ENCODE assay signal across 24 mouse cellular contexts in genomic region chr5:36942446-36942845, GRCm38 (mm10). TPM values are rescaled to one million over a fixed set of nuclear protein-coding genes. Genes with fewer than 3 reads are reported as not detected.
DNase-seq lines count a peak whose midpoint lies in the region; ATAC-seq and TF ChIP-seq lines count a peak whose summit lies in the region.
"Had no signal": no experiment of that assay in that cellular context is flagged by ENCODE, and none has a peak within 500 bp of the region (broad histone marks: within the 10 kb centered on the region; RNA-seq: fewer than 3 reads in every experiment).

No protein-coding gene starts in this region.

- H3K4me2 ChIP-seq in forebrain, postnatal 0 days (ENCODE audit: low read depth) = no peak overlapping the region
- no peak overlapping the region for H3K4me2 ChIP-seq in liver, embryonic 12.5 days
- no peak overlapping the region for H3K4me2 ChIP-seq in CH12.LX (ENCODE audit: insufficient read depth, low read depth, poor library complexity, severe bottlenecking)
- H3K4me2 ChIP-seq: embryonic facial prominence, embryonic 15.5 days; heart, embryonic 15.5 days; liver, embryonic 13.5 days had no signal

- no peak for DNase-seq in forebrain, postnatal 0 days
- no peak for DNase-seq in forebrain, embryonic 10.5 days (ENCODE audit: extremely low spot score, low spot score)
- no peak for DNase-seq in liver, adult 2 months (ENCODE audit: extremely low read depth, low read depth, low spot score)
- DNase-seq in CH12.LX (ENCODE audit: extremely low read depth) = no peak
- DNase-seq in ZHBTc4 (ENCODE audit: low read depth, low spot score) = peak; percentile 35
- DNase-seq in frontal cortex, postnatal 14 days (ENCODE audit: low spot score in 2 of 2) = no peak
- DNase-seq in heart, postnatal 25 days (ENCODE audit: low spot score) = no peak
- DNase-seq: adrenal gland, adult 8-10 months; cerebellum, postnatal 14 days; gastrocnemius, postnatal 10 days; heart, adult 18-20 months; kidney, adult 2 months; kidney, postnatal 10 days; left cerebral cortex, postnatal 4 days; liver, embryonic 13.5 days; lung, postnatal 10 days; midbrain, embryonic 14.5 days; right cerebral cortex, postnatal 25 days; thymus, postnatal 36 days had no signal

- H3K36me3 ChIP-seq in forebrain, postnatal 0 days (ENCODE audit: insufficient read depth) = peaks cover 4% of the 10 kb centered on the region; the same call in 1 of the 2 replicates
- no peaks in the 10 kb centered on the region for H3K36me3 ChIP-seq in forebrain, embryonic 10.5 days (replicated peaks)
- H3K36me3 ChIP-seq in liver, adult 2 months (ENCODE audit: control insufficient read depth, insufficient read depth, low read length) = no peaks in the 10 kb centered on the region
- no peaks in the 10 kb centered on the region for H3K36me3 ChIP-seq in liver, embryonic 12.5 days
- H3K36me3 ChIP-seq in CH12.LX (replicated peaks in 1 of 2; ENCODE audit: control insufficient read depth in 1 of 2, insufficient read depth in 1 of 2, low read length in 1 of 2) = no peaks in the 10 kb centered on the region
- H3K36me3 ChIP-seq: embryonic facial prominence, embryonic 15.5 days; heart, embryonic 15.5 days; liver, embryonic 13.5 days had no signal

- intact Hi-C loops in heart, postnatal 25 days (cut with DNase I) = no loop called here

- H3K9me3 ChIP-seq in forebrain, postnatal 0 days (ENCODE audit: low read length) = no peaks in the 10 kb centered on the region
- H3K9me3 ChIP-seq in forebrain, embryonic 10.5 days = no peaks in the 10 kb centered on the region
- H3K9me3 ChIP-seq in liver, embryonic 12.5 days (replicated peaks) = 0 out of 2 replicates have a peak, but pooled peaks cover 3% of the 10 kb centered on the region
- peaks cover 2% of the 10 kb centered on the region for H3K9me3 ChIP-seq in CH12.LX (replicated peaks; ENCODE audit: low read length)
- H3K9me3 ChIP-seq: embryonic facial prominence, embryonic 15.5 days; heart, embryonic 15.5 days; liver, embryonic 13.5 days had no signal

- no peak overlapping the region for H3K4me3 ChIP-seq in forebrain, postnatal 0 days (ENCODE audit: low read depth, low read length)
- no peak overlapping the region for H3K4me3 ChIP-seq in forebrain, embryonic 10.5 days
- no peak overlapping the region for H3K4me3 ChIP-seq in liver, adult 2 months (ENCODE audit: insufficient read depth, low read depth, low read length)
- no peak overlapping the region for H3K4me3 ChIP-seq in liver, embryonic 12.5 days
- H3K4me3 ChIP-seq in CH12.LX (replicated peaks in 1 of 3; ENCODE audit: low read depth in 2 of 3, low read length in 2 of 3, poor library complexity in 1 of 3) = no peak overlapping the region
- H3K4me3 ChIP-seq: embryonic facial prominence, embryonic 15.5 days; heart, embryonic 15.5 days; liver, embryonic 13.5 days; myocyte had no signal

- no peak overlapping the region for H3K9ac ChIP-seq in forebrain, postnatal 0 days
- H3K9ac ChIP-seq in liver, adult 2 months (ENCODE audit: low read depth, low read length) = no peak overlapping the region
- H3K9ac ChIP-seq in liver, embryonic 12.5 days = no peak overlapping the region
- no peak overlapping the region for H3K9ac ChIP-seq in CH12.LX (ENCODE audit: insufficient read depth, low read depth)
- H3K9ac ChIP-seq: embryonic facial prominence, embryonic 15.5 days; heart, embryonic 15.5 days; liver, embryonic 13.5 days had no signal

- no peak for ATAC-seq in forebrain, postnatal 0 days
- ATAC-seq in liver, embryonic 12.5 days = no peak
- ATAC-seq: CD4-positive, CD25-positive, alpha-beta regulatory T cell, adult 4 months had no signal

- in situ Hi-C loops in CH12.LX (cut with MboI; ENCODE audit: low pct_ligation_motif_present, low pct_unique_long_range_greater_than_20kb, low sequenced_read_pairs) = no loop called here

- WGBS in forebrain, postnatal 0 days = 87% methylated on average over 2 of the region's 2 CpGs
- WGBS in forebrain, embryonic 10.5 days = 95% methylated on average over 2 of the region's 2 CpGs
- WGBS in liver, adult 2 months = 86% methylated on average over 2 of the region's 2 CpGs
- 58% methylated on average over 2 of the region's 2 CpGs for WGBS in liver, embryonic 12.5 days (ENCODE audit: insufficient replicate concordance)

- no peak for TF ChIP-seq RAD21 in CH12.LX (IDR thresholded peaks at IDR 0.05; ENCODE audit: low read depth, low read length)

- TF ChIP-seq EP300 in CH12.LX (IDR thresholded peaks at IDR 0.05; ENCODE audit: low read length) = no peak

- H3K79me2 ChIP-seq in liver, adult 2 months (ENCODE audit: control insufficient read depth, insufficient read depth, low read length) = no peaks in the 10 kb centered on the region
- no peaks in the 10 kb centered on the region for H3K79me2 ChIP-seq in CH12.LX (replicated peaks; ENCODE audit: control insufficient read depth, extremely low read depth, insufficient read depth, poor library complexity, severe bottlenecking)

- H3K27ac ChIP-seq in forebrain, postnatal 0 days (ENCODE audit: low read depth, low read length) = no peak overlapping the region
- H3K27ac ChIP-seq in forebrain, embryonic 10.5 days = no peak overlapping the region
- no peak overlapping the region for H3K27ac ChIP-seq in liver, adult 2 months (replicated peaks; ENCODE audit: insufficient read depth, low read depth, low read length)
- no peak overlapping the region for H3K27ac ChIP-seq in liver, embryonic 12.5 days
- H3K27ac ChIP-seq in CH12.LX (ENCODE audit: insufficient read depth, low read depth) = no peak overlapping the region
- H3K27ac ChIP-seq: embryonic facial prominence, embryonic 15.5 days; heart, embryonic 15.5 days; liver, embryonic 13.5 days had no signal

- peaks cover 16% of the 10 kb centered on the region for H3K4me1 ChIP-seq in forebrain, postnatal 0 days (ENCODE audit: insufficient read depth)
- peaks cover 28% of the 10 kb centered on the region for H3K4me1 ChIP-seq in forebrain, embryonic 10.5 days
- no peaks in the 10 kb centered on the region for H3K4me1 ChIP-seq in liver, adult 2 months (ENCODE audit: control insufficient read depth, insufficient read depth, low read length)
- H3K4me1 ChIP-seq in liver, embryonic 12.5 days = no peaks in the 10 kb centered on the region
- peaks cover 0 to 15% of the 10 kb centered on the region in 2 experiments; a peak in 2 of 4 replicates for H3K4me1 ChIP-seq in CH12.LX (ENCODE audit: control insufficient read depth in 1 of 2, insufficient read depth in 2 of 2)
- H3K4me1 ChIP-seq: embryonic facial prominence, embryonic 15.5 days; heart, embryonic 15.5 days; liver, embryonic 13.5 days had no signal

- dilution Hi-C loops in CH12.LX (cut with MboI; ENCODE audit: extremely low pct_ligation_motif_present, extremely low pct_unique_long_range_greater_than_20kb, low sequenced_read_pairs) = no loop called here

- TF ChIP-seq CTCF in forebrain, postnatal 0 days (IDR thresholded peaks at IDR 0.05; ENCODE audit: low read depth) = peak; percentile 22
- TF ChIP-seq CTCF in liver, adult 2 months (IDR thresholded peaks at IDR 0.05; ENCODE audit: low read depth, low read length) = peak; percentile 14; the same call in 1 of the 2 replicates
- TF ChIP-seq CTCF in CH12.LX (conservative IDR thresholded peaks at IDR 0.05 in 1 of 2, IDR thresholded peaks at IDR 0.05 in 1 of 2; ENCODE audit: low read depth in 2 of 2, low read length in 2 of 2) = peak; percentile 19 to 25; a peak in 2 of 4 replicates

- no peak for TF ChIP-seq POLR2A in liver, adult 2 months (IDR thresholded peaks at IDR 0.05; ENCODE audit: extremely low read depth, insufficient read depth, low read length)
- no peak for TF ChIP-seq POLR2A in CH12.LX (IDR thresholded peaks at IDR 0.05; ENCODE audit: low read depth, low read length)

- no peaks in the 10 kb centered on the region for H3K27me3 ChIP-seq in forebrain, postnatal 0 days (ENCODE audit: insufficient read depth, low read length)
- H3K27me3 ChIP-seq in forebrain, embryonic 10.5 days (ENCODE audit: poor library complexity, severe bottlenecking) = peaks cover 29% of the 10 kb centered on the region
- no peaks in the 10 kb centered on the region for H3K27me3 ChIP-seq in liver, adult 2 months (ENCODE audit: control insufficient read depth, insufficient read depth, low read length)
- no peaks in the 10 kb centered on the region for H3K27me3 ChIP-seq in liver, embryonic 12.5 days (replicated peaks)
- H3K27me3 ChIP-seq in CH12.LX (replicated peaks) = peaks cover 62% of the 10 kb centered on the region
- H3K27me3 ChIP-seq: embryonic facial prominence, embryonic 15.5 days; liver, embryonic 13.5 days had no signal

TF ChIP-seq in CH12.LX, 34 proteins besides CTCF, POLR2A, EP300 and RAD21:
- TF ChIP-seq SMC3 (IDR thresholded peaks at IDR 0.05; ENCODE audit: low read depth, low read length) = no peak
- no peak for TF ChIP-seq ZMIZ1 (IDR thresholded peaks at IDR 0.05; ENCODE audit: low read depth, low read length)
- TF ChIP-seq MYC (IDR thresholded peaks at IDR 0.05; ENCODE audit: low read depth, low read length) = no peak
- no peak for TF ChIP-seq USF2 (conservative IDR thresholded peaks at IDR 0.05; ENCODE audit: low read depth, low read length)
- TF ChIP-seq MEF2A (IDR thresholded peaks at IDR 0.05; ENCODE audit: borderline replicate concordance, low read depth, low read length) = no peak
- TF ChIP-seq SIN3A (IDR thresholded peaks at IDR 0.05; ENCODE audit: low read length) = no peak
- TF ChIP-seq USF1 (IDR thresholded peaks at IDR 0.05; ENCODE audit: low read depth, low read length) = no peak
- TF ChIP-seq NELFE (IDR thresholded peaks at IDR 0.05; ENCODE audit: low read depth, low read length) = no peak

RNA-seq across cellular contexts. Expression of gene Wfs1, which starts 46.6 kb away (rescaled TPM):
- 9.6 and 12.9 TPM in 2 replicates for total RNA-seq in forebrain, postnatal 0 days (2014; rRNA removed)
- polyA plus RNA-seq in forebrain, postnatal 0 days (2015; fragmentation: Nextera tagmentation; extraction: Ambion mirVana) = 10.3 and 16.9 TPM in 2 replicates
- 8.1 and 8.4 TPM in 2 replicates for polyA plus RNA-seq in forebrain, embryonic 10.5 days (2016; fragmentation: Nextera tagmentation; extraction: Ambion mirVana)
- total RNA-seq in liver, adult 2 months (2014; rRNA removed) = 2.1 and 2.2 TPM in 2 replicates
- polyA plus RNA-seq in liver, adult 2 months (2012; rRNA removed) = 7.4 and 8.8 TPM in 2 replicates
- polyA plus RNA-seq in liver, embryonic 12.5 days (2016; fragmentation: Nextera tagmentation; extraction: Ambion mirVana) = 1.7 and 2.1 TPM in 2 replicates
- total RNA-seq in CH12.LX (2012; rRNA removed) = 2.3 and 2.5 TPM in 2 replicates
- 0.43 and 0.56 TPM in 2 replicates for total RNA-seq in CH12.LX (2014; rRNA removed)
- polyA plus RNA-seq in CH12.LX (2012; ENCODE audit: insufficient read length, low read depth) = 1.4 and 1.8 TPM in 2 replicates
- total RNA-seq in heart, postnatal 25 days (2021) = 100 to 1,000 TPM in 1 of 2 experiments, 10 to 100 TPM in 1; 79.0 to 107 TPM
